Mouse (Mus musculus): ENCODE measurements around the gene Bak1.

- TF ChIP-seq POLR2A (IDR thresholded peaks at IDR 0.05; ENCODE audit: insufficient read depth, low read depth, low read length) (no peak), EP300 (IDR thresholded peaks at IDR 0.05; ENCODE audit: insufficient read depth, low read depth, low read length) (no peak), CTCF (IDR thresholded peaks at IDR 0.05) (no peak)
Measured at GRCm38 (mm10) chr17:26997661-26998060, 31.1 kb downstream of the Bak1 start.

All from heart, adult 2 months (tissue).